Mouse (Mus musculus): Measurements from ENCODE around the gene Asb5.

DNA sequence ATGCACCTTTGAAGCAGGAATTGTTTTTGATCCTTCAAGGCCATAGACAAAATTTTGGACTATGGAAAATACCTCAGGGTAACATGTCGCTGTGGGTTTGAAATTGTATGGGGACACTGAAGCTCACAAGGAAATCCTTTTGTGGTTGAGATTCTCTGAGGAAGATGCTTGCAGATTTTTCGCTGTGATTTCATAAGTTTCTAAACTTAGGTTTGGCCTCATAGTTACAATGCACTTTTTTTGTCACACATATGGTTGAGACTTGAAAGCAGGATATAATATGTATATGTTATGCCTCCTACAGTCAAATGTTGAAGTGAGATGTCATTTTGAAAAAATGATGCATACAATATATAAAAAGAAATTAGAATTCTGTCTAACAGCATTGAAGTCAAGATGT lies 25.5 kb downstream of the Asb5 start:
- TF ChIP-seq CTCF (IDR thresholded peaks at IDR 0.05; ENCODE audit: low read depth) (no peak), EP300 (IDR thresholded peaks at IDR 0.05; ENCODE audit: low read depth) (no peak)

All from liver, embryonic 14.5 days (tissue).